Mouse (Mus musculus): ENCODE results near the gene Fam189a1. TPM values are rescaled to one million over a fixed set of nuclear protein-coding genes. Genes with fewer than 3 reads are reported as not detected.

Gene Fam189a1
- polyA plus RNA-seq, 1 experiment from 2014 or later: 12.6 TPM

DNA sequence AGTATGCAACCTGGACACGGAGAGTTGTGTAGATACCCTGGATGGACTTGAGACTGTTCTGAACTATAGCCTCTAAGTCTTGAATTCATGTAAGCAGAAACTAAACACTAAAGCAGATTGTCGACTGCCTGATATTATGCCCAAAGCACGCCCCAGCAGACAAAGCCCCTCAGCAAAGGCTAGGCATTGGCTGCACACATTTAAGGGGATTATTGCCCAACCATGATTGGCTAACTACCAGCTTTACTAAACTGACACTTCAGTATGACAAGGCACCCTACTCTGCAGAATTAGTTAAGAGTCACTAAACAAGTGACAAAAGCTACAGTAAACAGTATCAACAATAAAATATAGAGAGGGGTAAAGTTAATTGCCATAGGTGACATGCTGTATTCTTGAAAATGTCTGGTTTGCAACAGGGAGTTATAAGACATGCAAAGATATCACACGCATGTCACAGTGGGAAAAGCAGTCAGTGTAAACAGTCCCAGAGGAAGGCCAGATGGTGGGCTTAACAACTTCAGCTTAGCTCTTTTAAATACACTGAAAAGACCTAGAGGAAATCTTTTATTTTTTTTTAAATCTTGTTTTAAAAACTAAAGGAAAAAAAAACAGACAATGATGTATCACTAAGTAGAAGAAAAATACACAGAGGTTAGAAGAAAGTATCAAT, 182.6 kb downstream of the Fam189a1 start:
- no peak overlapping the region for H3K27ac ChIP-seq
- no peak overlapping the region for H3K4me2 ChIP-seq
- H3K9me3 ChIP-seq: no peaks in the 10 kb centered on the region
- H3K9ac ChIP-seq: no peak overlapping the region
- H3K4me1 ChIP-seq: no peaks in the 10 kb centered on the region
- H3K4me3 ChIP-seq: no peak overlapping the region
- no peaks in the 10 kb centered on the region for H3K36me3 ChIP-seq (replicated peaks)
- ATAC-seq (replicated peaks): no peak
- WGBS: 44% methylated on average over 4 of the region's 4 CpGs
- no peaks in the 10 kb centered on the region for H3K27me3 ChIP-seq (replicated peaks)

DNA sequence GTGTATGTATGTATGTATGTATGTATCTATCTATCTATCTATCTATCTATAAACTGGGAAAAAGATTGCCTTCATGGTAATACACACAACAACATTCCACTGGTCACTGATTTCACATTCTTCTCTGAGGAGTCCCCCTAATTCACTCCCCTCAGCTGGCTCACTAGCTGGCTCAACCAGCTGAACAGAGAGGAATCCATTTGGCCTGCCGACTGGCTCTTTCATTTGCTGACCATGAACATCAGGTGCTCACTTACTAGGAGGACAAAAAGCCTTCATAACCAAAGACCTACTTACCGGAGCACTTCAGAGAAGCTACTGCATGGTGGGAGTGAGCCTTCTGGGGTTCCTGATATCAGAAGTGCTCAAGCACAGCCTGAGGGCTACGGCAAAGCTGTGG, 194.2 kb downstream of the Fam189a1 start:
- ATAC-seq (replicated peaks): no peak

DNA sequence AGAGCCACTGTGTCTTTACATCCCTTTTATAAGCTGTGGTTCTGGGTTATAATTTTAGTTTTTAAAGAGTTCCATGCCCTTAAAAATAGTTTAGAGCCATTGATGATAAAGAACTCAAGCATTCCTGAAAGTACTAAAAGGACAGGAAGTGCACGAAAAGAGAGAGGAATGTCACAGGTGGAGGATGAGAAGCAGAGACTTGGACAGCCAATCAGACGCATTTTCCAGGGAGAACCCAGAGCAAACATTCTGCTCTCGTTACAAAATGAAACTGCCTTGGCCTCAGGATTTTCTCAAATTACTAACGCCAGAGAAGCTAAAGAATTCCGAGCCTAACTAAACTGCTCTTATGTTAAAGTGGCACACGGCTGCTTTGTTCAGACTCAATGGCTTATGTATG, 197.3 kb downstream of the Fam189a1 start:
- WGBS: 60% methylated on average over 6 of the region's 6 CpGs
- no peak for ATAC-seq (replicated peaks)

More for the DNA sequence above, 194.2 kb downstream of the Fam189a1 start:
- Histone ChIP-seq H3K27me3 (replicated peaks) (no peaks in the 10 kb centered on the region), H3K4me2 (no peak overlapping the region), H3K9me3 (no peaks in the 10 kb centered on the region), H3K36me3 (replicated peaks) (no peaks in the 10 kb centered on the region), H3K4me1 (no peaks in the 10 kb centered on the region), H3K4me3 (no peak overlapping the region), H3K9ac (no peak overlapping the region), H3K27ac (no peak overlapping the region)
- WGBS: 91% methylated on average over 3 of the region's 3 CpGs

DNA sequence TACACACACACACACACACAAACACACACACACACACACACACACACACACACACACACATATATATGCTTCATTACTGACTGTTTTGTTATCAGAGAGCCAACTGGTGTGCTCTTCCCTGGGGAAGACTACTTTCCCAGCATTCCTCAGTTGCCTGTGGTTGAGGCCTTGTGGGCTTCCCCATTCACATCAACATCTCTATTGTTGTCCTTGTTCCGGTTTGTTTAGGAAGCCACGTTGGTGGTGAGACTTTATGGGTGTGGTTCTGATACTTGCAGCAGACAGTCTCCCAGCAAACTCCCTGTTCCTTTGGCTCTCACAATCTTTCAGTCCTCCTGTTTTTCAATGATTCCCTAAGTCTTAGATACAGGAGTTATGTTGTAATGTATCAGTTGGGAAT, 204.2 kb downstream of the Fam189a1 start:
- Histone ChIP-seq H3K4me1 (peaks cover 10% of the 10 kb centered on the region), H3K4me2 (no peak overlapping the region), H3K9ac (no peak overlapping the region), H3K36me3 (replicated peaks) (no peaks in the 10 kb centered on the region), H3K27ac (no peak overlapping the region), H3K9me3 (no peaks in the 10 kb centered on the region), H3K27me3 (replicated peaks) (0 out of 2 replicates have a peak, but pooled peaks cover 3% of the 10 kb centered on the region), H3K4me3 (no peak overlapping the region)
- 34% methylated on average over 2 of the region's 2 CpGs for WGBS
- no peak for ATAC-seq (replicated peaks)

More for the DNA sequence above, 197.3 kb downstream of the Fam189a1 start:
- Histone ChIP-seq H3K4me2 (no peak overlapping the region), H3K9me3 (no peaks in the 10 kb centered on the region), H3K27ac (no peak overlapping the region), H3K4me3 (no peak overlapping the region), H3K36me3 (replicated peaks) (no peaks in the 10 kb centered on the region), H3K4me1 (no peaks in the 10 kb centered on the region), H3K9ac (no peak overlapping the region), H3K27me3 (replicated peaks) (no peaks in the 10 kb centered on the region)

DNA sequence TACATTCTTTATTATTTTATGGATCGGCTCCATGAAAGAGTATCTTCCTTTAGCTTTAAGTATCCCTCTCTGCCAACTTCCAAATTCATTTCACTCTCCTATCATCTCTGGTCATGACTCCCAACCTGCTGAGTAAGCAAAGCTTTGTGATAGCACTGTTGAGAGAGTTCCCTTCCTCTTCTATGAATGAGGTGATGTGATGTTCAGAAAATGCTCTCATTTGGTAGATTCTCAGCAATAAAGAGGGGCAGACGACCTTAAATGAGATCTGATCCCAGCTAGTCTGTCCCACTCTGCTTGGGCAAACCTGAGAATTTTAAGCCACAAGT, 205.6 kb downstream of the Fam189a1 start:
- Histone ChIP-seq H3K27me3 (replicated peaks) (0 out of 2 replicates have a peak, but pooled peaks cover 3% of the 10 kb centered on the region), H3K9ac (no peak overlapping the region), H3K27ac (no peak overlapping the region), H3K4me1 (peaks cover 10% of the 10 kb centered on the region), H3K4me3 (no peak overlapping the region), H3K9me3 (no peaks in the 10 kb centered on the region), H3K36me3 (replicated peaks) (no peaks in the 10 kb centered on the region), H3K4me2 (no peak overlapping the region)
- ATAC-seq (replicated peaks): no peak
- WGBS: 78% methylated on average over 2 of the region's 2 CpGs

DNA sequence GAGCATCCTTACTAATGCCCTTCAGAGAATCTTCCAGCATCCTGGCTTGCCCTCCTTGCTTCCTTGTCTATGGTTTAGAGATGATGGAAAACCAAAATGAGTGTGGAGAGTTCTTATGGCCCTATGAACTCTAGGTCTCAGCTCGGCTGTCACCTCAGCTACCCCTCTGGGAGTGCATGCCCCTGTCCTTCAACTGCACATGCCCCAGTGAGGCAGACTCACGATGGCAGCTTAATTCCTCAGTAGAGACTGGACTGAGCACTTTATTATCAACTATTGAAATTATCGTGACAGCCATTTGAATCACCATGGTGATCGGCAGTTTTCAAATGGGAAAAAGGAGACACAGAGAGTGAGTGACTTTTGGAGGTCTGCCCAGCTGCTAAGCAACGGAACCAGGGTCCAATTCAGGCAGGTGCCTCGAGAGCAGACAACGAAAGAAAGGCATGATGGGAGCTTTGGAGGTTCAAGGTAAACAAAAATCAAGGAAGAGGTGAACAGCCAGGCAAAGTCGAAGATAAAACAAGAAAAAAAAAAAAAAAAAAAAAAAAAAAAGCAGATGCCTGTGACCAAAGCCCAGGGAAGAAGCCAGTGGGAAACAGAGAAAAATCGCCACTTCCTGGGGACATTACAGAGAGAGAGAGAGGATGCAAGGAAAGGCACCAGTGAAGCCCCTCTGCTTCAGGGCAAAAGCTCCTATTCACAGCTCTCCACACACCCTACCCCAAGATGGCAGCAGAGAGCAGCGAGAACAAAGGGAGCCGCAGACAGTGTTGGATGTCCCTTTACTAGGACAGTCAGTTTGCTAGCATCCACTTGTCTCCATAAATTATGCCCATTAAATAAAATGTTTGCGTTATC, 206.2 kb downstream of the Fam189a1 start:
- no peaks in the 10 kb centered on the region for H3K36me3 ChIP-seq (replicated peaks)
- no peaks in the 10 kb centered on the region for H3K9me3 ChIP-seq
- no peak overlapping the region for H3K9ac ChIP-seq
- H3K4me2 ChIP-seq: peak overlapping the region; percentile 2; the same call in 1 of the 2 replicates
- H3K4me3 ChIP-seq: no peak overlapping the region
- 27% methylated on average over 12 of the region's 12 CpGs for WGBS
- peak; percentile 46; the same call in 1 of the 2 replicates for ATAC-seq (replicated peaks)
- peaks cover 10% of the 10 kb centered on the region for H3K4me1 ChIP-seq
- H3K27me3 ChIP-seq (replicated peaks): 0 out of 2 replicates have a peak, but pooled peaks cover 3% of the 10 kb centered on the region
- H3K27ac ChIP-seq: peak overlapping the region; percentile 30; the same call in 1 of the 2 replicates

DNA sequence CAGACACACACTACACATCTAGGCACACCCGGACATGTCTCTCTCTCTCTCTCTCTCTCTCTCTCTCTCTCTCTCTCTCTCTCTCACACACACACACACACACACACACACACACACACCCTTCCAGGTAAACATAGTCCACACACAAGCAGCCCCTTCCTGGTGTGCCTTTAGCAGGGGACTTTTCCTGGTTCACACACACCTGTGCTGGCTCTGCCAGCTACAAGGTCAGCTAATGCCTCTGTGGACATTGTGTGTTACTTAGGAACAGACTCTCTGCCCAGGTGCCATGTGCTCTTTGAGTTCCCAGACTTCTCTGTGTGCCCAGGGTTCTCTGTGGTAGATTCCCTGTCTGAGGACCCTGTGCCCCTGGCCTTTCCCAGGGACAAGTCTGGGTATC, 206.9 kb downstream of the Fam189a1 start:
- H3K9ac ChIP-seq: no peak overlapping the region
- no peak for ATAC-seq (replicated peaks)

DNA sequence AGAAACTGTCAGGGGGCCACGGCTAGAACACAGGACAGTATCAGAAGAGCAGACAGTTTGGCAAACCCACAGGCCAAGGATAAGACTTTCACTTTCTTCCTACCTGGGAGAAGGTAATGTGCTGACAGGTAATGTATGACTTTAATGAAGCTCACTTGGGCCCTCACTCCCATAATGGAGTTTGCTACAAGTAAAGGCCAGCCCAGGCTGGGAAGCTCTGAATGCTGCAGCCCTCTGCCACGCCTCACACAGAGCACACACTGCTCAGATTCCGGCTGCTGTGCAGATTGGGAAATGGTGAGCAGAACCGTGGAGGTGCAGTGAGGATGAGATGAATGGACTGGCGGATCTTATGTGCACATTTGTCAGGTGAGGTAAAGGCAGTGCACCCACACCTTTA, 211.7 kb downstream of the Fam189a1 start:
- no peaks in the 10 kb centered on the region for H3K36me3 ChIP-seq (replicated peaks)
- H3K4me3 ChIP-seq: no peak overlapping the region
- no peak for ATAC-seq (replicated peaks)
- no peak overlapping the region for H3K9ac ChIP-seq
- no peak overlapping the region for H3K27ac ChIP-seq
- H3K9me3 ChIP-seq: no peaks in the 10 kb centered on the region
- no peak overlapping the region for H3K4me2 ChIP-seq
- H3K4me1 ChIP-seq: peaks cover 1% of the 10 kb centered on the region; the same call in 1 of the 2 replicates
- 80% methylated on average over 5 of the region's 5 CpGs for WGBS
- 0 out of 2 replicates have a peak, but pooled peaks cover 3% of the 10 kb centered on the region for H3K27me3 ChIP-seq (replicated peaks)

More for the DNA sequence above, 206.9 kb downstream of the Fam189a1 start:
- Histone ChIP-seq H3K36me3 (replicated peaks) (no peaks in the 10 kb centered on the region), H3K4me3 (no peak overlapping the region), H3K27ac (no peak overlapping the region), H3K9me3 (no peaks in the 10 kb centered on the region), H3K27me3 (replicated peaks) (0 out of 2 replicates have a peak, but pooled peaks cover 3% of the 10 kb centered on the region), H3K4me1 (peaks cover 10% of the 10 kb centered on the region), H3K4me2 (no peak overlapping the region)
- WGBS: 81% methylated on average over 1 of the region's 1 CpGs

DNA sequence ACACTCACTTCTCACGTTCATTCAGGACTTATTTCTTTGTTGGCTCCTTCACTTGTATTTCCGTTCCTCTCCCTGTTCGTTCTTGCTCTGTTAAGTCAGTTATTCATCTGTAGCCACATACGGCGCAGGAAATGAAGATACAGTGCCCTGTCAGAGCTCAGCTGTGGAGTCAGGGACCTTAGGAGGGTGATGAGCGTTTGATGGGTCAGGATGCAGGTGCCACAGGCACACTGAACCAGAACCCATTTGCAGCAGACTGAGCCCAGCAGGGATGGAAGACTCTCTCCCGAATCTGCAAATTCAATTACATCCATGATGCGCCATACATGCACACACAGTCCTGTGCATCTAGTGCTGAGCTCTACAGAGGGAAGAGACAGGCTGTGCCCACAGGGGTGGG, 212.2 kb downstream of the Fam189a1 start:
- no peak for ATAC-seq (replicated peaks)
- H3K27me3 ChIP-seq (replicated peaks): 0 out of 2 replicates have a peak, but pooled peaks cover 3% of the 10 kb centered on the region

DNA sequence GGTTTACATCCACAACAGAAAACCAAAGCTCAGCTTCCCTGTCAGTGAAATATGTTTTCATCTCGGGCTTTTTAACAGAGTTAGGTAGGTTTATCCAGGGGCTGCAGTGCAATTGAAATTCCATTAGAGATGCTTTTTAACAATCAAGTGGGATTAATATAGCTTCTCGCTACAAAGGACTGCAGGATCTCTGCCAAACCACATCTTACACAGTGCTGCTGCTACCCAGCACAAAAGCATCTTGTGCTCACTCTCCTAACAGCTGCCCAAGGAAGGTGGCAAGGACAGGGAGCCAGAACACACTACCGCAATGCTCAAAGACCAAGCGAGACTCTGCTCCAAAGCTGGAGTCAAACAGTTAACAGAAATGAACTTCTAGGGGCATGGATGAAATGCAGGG, 219.4 kb downstream of the Fam189a1 start:
- 60% methylated on average over 4 of the region's 4 CpGs for WGBS
- Histone ChIP-seq H3K36me3 (replicated peaks) (no peaks in the 10 kb centered on the region), H3K9ac (no peak overlapping the region), H3K27me3 (replicated peaks) (no peaks in the 10 kb centered on the region), H3K4me1 (no peaks in the 10 kb centered on the region), H3K4me3 (no peak overlapping the region), H3K9me3 (no peaks in the 10 kb centered on the region), H3K27ac (no peak overlapping the region), H3K4me2 (no peak overlapping the region)
- 0 out of 2 replicates have a peak, but pooled peaks have one; percentile 45 for ATAC-seq (replicated peaks)

More for the DNA sequence above, 212.2 kb downstream of the Fam189a1 start:
- Histone ChIP-seq H3K4me1 (no peaks in the 10 kb centered on the region), H3K36me3 (replicated peaks) (no peaks in the 10 kb centered on the region), H3K9ac (no peak overlapping the region), H3K4me2 (no peak overlapping the region), H3K27ac (no peak overlapping the region), H3K9me3 (no peaks in the 10 kb centered on the region), H3K4me3 (no peak overlapping the region)
- WGBS: 83% methylated on average over 8 of the region's 8 CpGs

DNA sequence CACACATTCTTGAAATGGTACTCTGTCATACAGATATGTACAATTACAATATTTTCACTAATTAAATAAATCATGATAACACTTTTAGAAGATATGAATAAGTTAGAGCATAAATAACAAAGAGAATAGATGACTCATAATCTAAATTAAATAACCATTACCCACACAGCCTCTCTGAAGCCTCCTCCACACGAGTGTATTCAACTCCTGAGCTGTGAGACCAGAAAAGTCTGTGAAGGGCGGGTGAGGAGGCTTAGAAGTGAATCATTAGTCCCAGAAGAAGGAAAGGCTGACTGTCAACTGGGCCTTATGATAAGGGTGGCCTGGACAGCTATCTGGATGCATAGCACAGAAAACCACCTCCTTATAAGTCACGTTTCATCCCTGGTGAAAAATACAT, 222.3 kb downstream of the Fam189a1 start:
- Histone ChIP-seq H3K27me3 (replicated peaks) (no peaks in the 10 kb centered on the region), H3K36me3 (replicated peaks) (no peaks in the 10 kb centered on the region), H3K4me2 (no peak overlapping the region), H3K4me3 (no peak overlapping the region), H3K27ac (no peak overlapping the region), H3K9ac (no peak overlapping the region), H3K9me3 (no peaks in the 10 kb centered on the region), H3K4me1 (peaks cover 6% of the 10 kb centered on the region)
- no peak for ATAC-seq (replicated peaks)
- WGBS: 69% methylated on average over 3 of the region's 3 CpGs

DNA sequence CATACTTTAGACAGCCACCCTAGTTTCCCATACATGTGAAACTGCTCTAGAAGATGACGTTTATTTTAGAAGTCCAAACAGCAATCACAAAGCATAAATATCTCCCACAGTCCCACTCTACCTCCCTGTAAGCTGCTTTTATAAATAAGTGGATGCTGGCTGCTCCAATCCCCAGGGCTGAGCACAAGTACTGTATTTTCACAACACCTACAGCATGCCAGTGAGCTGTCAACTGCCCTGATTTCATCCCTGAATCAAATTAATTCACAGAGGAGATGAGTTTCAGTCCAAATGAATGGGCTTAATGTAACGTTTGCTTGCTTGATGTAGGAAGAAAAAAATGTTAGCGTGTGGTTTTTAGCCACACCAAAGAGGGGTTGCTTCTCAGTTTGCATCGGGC, 225.4 kb downstream of the Fam189a1 start:
- Histone ChIP-seq H3K27me3 (replicated peaks) (no peaks in the 10 kb centered on the region), H3K36me3 (replicated peaks) (no peaks in the 10 kb centered on the region), H3K27ac (no peak overlapping the region), H3K4me1 (peaks cover 6% of the 10 kb centered on the region), H3K9me3 (no peaks in the 10 kb centered on the region), H3K9ac (no peak overlapping the region), H3K4me2 (no peak overlapping the region), H3K4me3 (no peak overlapping the region)
- 50% methylated on average over 4 of the region's 4 CpGs for WGBS
- ATAC-seq (replicated peaks): no peak

Measured in midbrain, embryonic 15.5 days (tissue).